Mouse (Mus musculus) CD4-positive, CD25-positive, alpha-beta regulatory T cell, adult 9 weeks (primary cell): ENCODE results near the gene Id2. TPM values are rescaled to one million over a fixed set of nuclear protein-coding genes. Genes with fewer than 3 reads are reported as not detected.

Experiments
- polyA plus RNA-seq: library from polyadenylated mRNA; unstranded; fragments of 100-300 nt; shearing (Covaris generic); gene quantifications from one replicate; pipeline ENCODE4 v1.2.1, GENCODE M21; 2017

The Id2 gene
- 178 TPM for polyA plus RNA-seq

GRCm38 (mm10) chr12:25097052-25097209, at the start of gene Id2:
Gene Id2, minus strand, starts transcription at chr12:25097140.

Other genes with a start within 250 kb of the Id2 start
- gene Kidins220, start 122.2 kb downstream of the Id2 start, polyA plus RNA-seq: 75.6 TPM